Mouse (Mus musculus) kidney, embryonic 15.5 days (tissue): ENCODE results near the gene Atoh1. TPM values are rescaled to one million over a fixed set of nuclear protein-coding genes. Genes with fewer than 3 reads are reported as not detected.
A peak's percentile ranks its signal among the peaks of the same experiment; 100 is the strongest.

Experiments used
- ATAC-seq: fragments of 200-750 bp; cut with Nextera tagmentation; replicated peaks from 2 replicates; pipeline ENCODE4 v1.8.0; 2017; ENCODE audit warnings: moderate TSS enrichment; ENCODE audit not compliant: low FRiP score
- H3K27ac ChIP-seq: fragments of 300-500 bp; sonication (generic); 2 replicates; pipeline ENCODE4 v1.5.1; 2015; ENCODE audit warnings: mild to moderate bottlenecking, inconsistent platforms
- H3K27me3 ChIP-seq: fragments of 300-500 bp; sonication (generic); 2 replicates; pipeline ENCODE4 v1.6.1; 2015; ENCODE audit warnings: inconsistent platforms
- H3K36me3 ChIP-seq: fragments of 300-500 bp; sonication (generic); 2 replicates; pipeline ENCODE4 v1.6.1; 2015; ENCODE audit warnings: inconsistent platforms
- H3K4me1 ChIP-seq: fragments of 300-500 bp; sonication (generic); 2 replicates; pipeline ENCODE4 v1.6.1; 2015; ENCODE audit warnings: inconsistent platforms
- H3K4me2 ChIP-seq: fragments of 300-500 bp; sonication (generic); 2 replicates; pipeline ENCODE4 v1.6.1; 2015; ENCODE audit warnings: moderate library complexity, mild to moderate bottlenecking, inconsistent platforms
- H3K4me3 ChIP-seq: fragments of 300-500 bp; sonication (generic); replicated peaks from 2 replicates; pipeline ENCODE4 v1.5.1; 2015; ENCODE audit warnings: mild to moderate bottlenecking, inconsistent platforms
- H3K9ac ChIP-seq: fragments of 300-500 bp; sonication (generic); 2 replicates; pipeline ENCODE4 v1.6.1; 2015; ENCODE audit warnings: mild to moderate bottlenecking, inconsistent platforms
- H3K9me3 ChIP-seq: fragments of 300-500 bp; sonication (generic); replicated peaks from 2 replicates; pipeline ENCODE4 v1.6.1; 2016; ENCODE audit warnings: inconsistent platforms
- WGBS: fragments of 180-500 bp; shearing (Covaris S2); methylation state at CpG from one replicate; pipeline ENCODE4 v1.1.7; 2015; ENCODE audit warnings: mixed read lengths; 5-methylcytosine and 5-hydroxymethylcytosine counted together
- polyA plus RNA-seq: library from polyadenylated mRNA; unstranded; fragments of >200 nt; fragmentation: Nextera tagmentation; extraction: Ambion mirVana; gene quantifications from 2 replicates; pipeline ENCODE4 v1.2.1, GENCODE M21; 2015

Gene Atoh1
- 0.62 TPM in 1 of 2 replicates, not detected in the other for polyA plus RNA-seq

GRCm38 (mm10) chr6:64728499-64729198 is at the start of gene Atoh1:
Gene Atoh1 (plus strand): TSS chr6:64729125.
- Histone ChIP-seq H3K4me2 (peak within 1 kb of the TSS; percentile 83), H3K4me3 (peak within 1 kb of the TSS; percentile 44), H3K9ac (0 out of 2 replicates have a peak within 1 kb of the TSS, but pooled peaks have one; percentile 4), H3K4me1 (peaks cover 30% of the 10 kb centered on the region), H3K36me3 (no peaks in the 10 kb centered on the region), H3K27ac (no peak within 1 kb of the TSS), H3K27me3 (peaks cover 70% of the 10 kb centered on the region), H3K9me3 (no peaks in the 10 kb centered on the region)
- peak; percentile 87 for ATAC-seq
- under 1% methylated on average over 34 of the region's 34 CpGs for WGBS

GRCm38 (mm10) chr6:64683974-64684373 is 45.0 kb upstream of the Atoh1 start:
- Histone ChIP-seq H3K4me3 (no peak overlapping the region), H3K9me3 (no peaks in the 10 kb centered on the region), H3K4me1 (peaks cover 9% of the 10 kb centered on the region; the same call in 1 of the 2 replicates), H3K4me2 (no peak overlapping the region), H3K27ac (no peak overlapping the region), H3K36me3 (no peaks in the 10 kb centered on the region), H3K27me3 (peaks cover 25% of the 10 kb centered on the region), H3K9ac (no peak overlapping the region)
- 0 out of 2 replicates have a peak, but pooled peaks have one; percentile 43 for ATAC-seq
- 41% methylated on average over 9 of the region's 9 CpGs for WGBS

- H3K9ac ChIP-seq: no peak overlapping the region
- no peak overlapping the region for H3K27ac ChIP-seq
- ATAC-seq: no peak
- H3K4me2 ChIP-seq: no peak overlapping the region
- WGBS: 6% methylated on average over 5 of the region's 5 CpGs
- H3K4me1 ChIP-seq: peaks cover 9% of the 10 kb centered on the region; the same call in 1 of the 2 replicates
- H3K27me3 ChIP-seq: peaks cover 25% of the 10 kb centered on the region
- no peaks in the 10 kb centered on the region for H3K36me3 ChIP-seq
- no peak overlapping the region for H3K4me3 ChIP-seq
- no peaks in the 10 kb centered on the region for H3K9me3 ChIP-seq
These were observed 44.0 kb upstream of the Atoh1 start for GRCm38 (mm10) chr6:64684973-64685372.

- WGBS: 7% methylated on average over 19 of the region's 19 CpGs
- Histone ChIP-seq H3K9ac (no peak overlapping the region), H3K4me3 (0 out of 2 replicates have a peak overlapping the region, but pooled peaks have one; percentile 3), H3K36me3 (no peaks in the 10 kb centered on the region), H3K27ac (no peak overlapping the region), H3K27me3 (peaks cover 25% of the 10 kb centered on the region), H3K9me3 (no peaks in the 10 kb centered on the region), H3K4me2 (peak overlapping the region; percentile 43), H3K4me1 (peaks cover 9% of the 10 kb centered on the region; the same call in 1 of the 2 replicates)
- no peak for ATAC-seq
These were observed 40.6 kb upstream of the Atoh1 start for GRCm38 (mm10) chr6:64688181-64688944.

GRCm38 (mm10) chr6:64694688-64695087 is 34.2 kb upstream of the Atoh1 start:
- H3K4me3 ChIP-seq: no peak overlapping the region
- ATAC-seq: no peak
- H3K27ac ChIP-seq: no peak overlapping the region
- no peaks in the 10 kb centered on the region for H3K9me3 ChIP-seq
- H3K4me1 ChIP-seq: no peaks in the 10 kb centered on the region
- H3K4me2 ChIP-seq: no peak overlapping the region
- WGBS: 53% methylated on average over 7 of the region's 7 CpGs
- H3K27me3 ChIP-seq: no peaks in the 10 kb centered on the region
- H3K36me3 ChIP-seq: no peaks in the 10 kb centered on the region
- H3K9ac ChIP-seq: no peak overlapping the region

- no peak overlapping the region for H3K4me3 ChIP-seq
- no peaks in the 10 kb centered on the region for H3K36me3 ChIP-seq
- H3K4me2 ChIP-seq: no peak overlapping the region
- H3K4me1 ChIP-seq: no peaks in the 10 kb centered on the region
- H3K27ac ChIP-seq: no peak overlapping the region
- H3K9ac ChIP-seq: no peak overlapping the region
- no peak for ATAC-seq
- H3K9me3 ChIP-seq: no peaks in the 10 kb centered on the region
- 84% methylated on average over 2 of the region's 2 CpGs for WGBS
- no peaks in the 10 kb centered on the region for H3K27me3 ChIP-seq
These were observed 25.3 kb upstream of the Atoh1 start for GRCm38 (mm10) chr6:64703659-64704058.

- H3K36me3 ChIP-seq: no peaks in the 10 kb centered on the region
- H3K4me1 ChIP-seq: peaks cover 30% of the 10 kb centered on the region
- no peak overlapping the region for H3K27ac ChIP-seq
- no peaks in the 10 kb centered on the region for H3K9me3 ChIP-seq
- WGBS: 1% methylated on average over 29 of the region's 29 CpGs
- H3K27me3 ChIP-seq: peaks cover 62% of the 10 kb centered on the region
- H3K9ac ChIP-seq: no peak overlapping the region
- ATAC-seq: peak; percentile 54; the same call in 1 of the 2 replicates
- H3K4me2 ChIP-seq: peak overlapping the region; percentile 83
- peak overlapping the region; percentile 44 for H3K4me3 ChIP-seq
These were observed 1.0 kb upstream of the Atoh1 start for GRCm38 (mm10) chr6:64727751-64728403.

- H3K27me3 ChIP-seq: peaks cover 77% of the 10 kb centered on the region
- no peak overlapping the region for H3K27ac ChIP-seq
- under 1% methylated on average over 53 of the region's 53 CpGs for WGBS
- H3K36me3 ChIP-seq: no peaks in the 10 kb centered on the region
- H3K4me2 ChIP-seq: peak overlapping the region; percentile 83
- no peaks in the 10 kb centered on the region for H3K9me3 ChIP-seq
- ATAC-seq: peak; percentile 74
- peak overlapping the region; percentile 44 for H3K4me3 ChIP-seq
- H3K4me1 ChIP-seq: peaks cover 35% of the 10 kb centered on the region
- H3K9ac ChIP-seq: 0 out of 2 replicates have a peak overlapping the region, but pooled peaks have one; percentile 4
These were observed 496 bp downstream of the Atoh1 start for GRCm38 (mm10) chr6:64729231-64730011.

GRCm38 (mm10) chr6:64730030-64730429 is 1.1 kb downstream of the Atoh1 start:
- Histone ChIP-seq H3K9ac (no peak overlapping the region), H3K4me3 (peak overlapping the region; percentile 44), H3K27me3 (peaks cover 84% of the 10 kb centered on the region), H3K27ac (no peak overlapping the region), H3K4me1 (peaks cover 40% of the 10 kb centered on the region), H3K36me3 (no peaks in the 10 kb centered on the region), H3K9me3 (no peaks in the 10 kb centered on the region), H3K4me2 (peak overlapping the region; percentile 83)
- ATAC-seq: no peak
- WGBS: under 1% methylated on average over 19 of the region's 19 CpGs

GRCm38 (mm10) chr6:64730506-64731020 is 1.6 kb downstream of the Atoh1 start:
- Histone ChIP-seq H3K36me3 (no peaks in the 10 kb centered on the region), H3K9me3 (no peaks in the 10 kb centered on the region), H3K4me2 (0 out of 2 replicates have a peak overlapping the region, but pooled peaks have one; percentile 83), H3K4me3 (peak overlapping the region; percentile 44; the same call in 1 of the 2 replicates), H3K4me1 (peaks cover 40% of the 10 kb centered on the region), H3K27ac (no peak overlapping the region), H3K27me3 (peaks cover 89% of the 10 kb centered on the region), H3K9ac (no peak overlapping the region)
- ATAC-seq: no peak
- 2% methylated on average over 14 of the region's 14 CpGs for WGBS

GRCm38 (mm10) chr6:64731126-64731525 is 2.2 kb downstream of the Atoh1 start:
- H3K4me2 ChIP-seq: no peak overlapping the region
- no peak overlapping the region for H3K9ac ChIP-seq
- H3K4me1 ChIP-seq: peaks cover 40% of the 10 kb centered on the region
- no peak overlapping the region for H3K4me3 ChIP-seq
- 7% methylated on average over 7 of the region's 7 CpGs for WGBS
- no peaks in the 10 kb centered on the region for H3K9me3 ChIP-seq
- ATAC-seq: no peak
- H3K27me3 ChIP-seq: peaks cover 95% of the 10 kb centered on the region
- no peaks in the 10 kb centered on the region for H3K36me3 ChIP-seq
- H3K27ac ChIP-seq: no peak overlapping the region
